Mouse (Mus musculus) CH12F3 (cell line): Measurements from ENCODE around the gene Upf1.

Source experiments
- in situ Hi-C: fragments of 300-500 bp; cut with MboI; formaldehyde crosslinking; loops from 2 replicates; pipeline ENCODE4 v1.14.3; 2020; ENCODE audit warnings: low sequenced_read_pairs

Gene Upf1

GRCm38 (mm10) chr8:70360769-70361168, 7.7 kb upstream of the Upf1 start:
- in situ Hi-C loops, result no loop called here

- in situ Hi-C loops, result no loop called here
Measured at GRCm38 (mm10) chr8:70359411-70359810, 6.3 kb upstream of the Upf1 start.

- in situ Hi-C loops, result no loop called here
Measured at GRCm38 (mm10) chr8:70356111-70356510, 3.0 kb upstream of the Upf1 start.

- in situ Hi-C loops, result no loop called here
Measured at GRCm38 (mm10) chr8:70354004-70354403, 926 bp upstream of the Upf1 start.

GRCm38 (mm10) chr8:70352657-70353151, 374 bp downstream of the Upf1 start:
- in situ Hi-C loops, result no loop called here

GRCm38 (mm10) chr8:70352000-70352384, 1.1 kb downstream of the Upf1 start:
- in situ Hi-C loops, result no loop called here

- in situ Hi-C loops, result no loop called here
Measured at GRCm38 (mm10) chr8:70351035-70351999, 1.8 kb downstream of the Upf1 start.

- in situ Hi-C loops, result no loop called here
Measured at GRCm38 (mm10) chr8:70347860-70348420, 5.1 kb downstream of the Upf1 start.

- in situ Hi-C loops, result no loop called here
Measured at GRCm38 (mm10) chr8:70347443-70347842, 5.6 kb downstream of the Upf1 start.

- in situ Hi-C loops, result no loop called here
Measured at GRCm38 (mm10) chr8:70344279-70344678, 8.8 kb downstream of the Upf1 start.

- in situ Hi-C loops, result no loop called here
Measured at GRCm38 (mm10) chr8:70343696-70344095, 9.4 kb downstream of the Upf1 start.

GRCm38 (mm10) chr8:70343076-70343475, 10.0 kb downstream of the Upf1 start:
- in situ Hi-C loops, result no loop called here

GRCm38 (mm10) chr8:70342007-70342406, 11.1 kb downstream of the Upf1 start:
- in situ Hi-C loops, result no loop called here

- in situ Hi-C loops, result no loop called here
Measured at GRCm38 (mm10) chr8:70340659-70341058, 12.4 kb downstream of the Upf1 start.

- in situ Hi-C loops, result no loop called here
Measured at GRCm38 (mm10) chr8:70338931-70339330, 14.1 kb downstream of the Upf1 start.

- in situ Hi-C loops, result no loop called here
Measured at GRCm38 (mm10) chr8:70332878-70333202, 20.2 kb downstream of the Upf1 start.

GRCm38 (mm10) chr8:70332070-70332877, 20.8 kb downstream of the Upf1 start:
- in situ Hi-C loops, result no loop called here

- in situ Hi-C loops, result no loop called here
Measured at GRCm38 (mm10) chr8:70331526-70331925, 21.6 kb downstream of the Upf1 start.

- in situ Hi-C loops, result no loop called here
Measured at GRCm38 (mm10) chr8:70330741-70331364, 22.2 kb downstream of the Upf1 start.

- in situ Hi-C loops, result no loop called here
Measured at GRCm38 (mm10) chr8:70329835-70330740, 23.0 kb downstream of the Upf1 start.
